Mouse (Mus musculus) ZHBTc4 (cell line): ENCODE measurements at regions not wholly inside any gene's neighbourhood (a gene's known extent, or its start where the extent isn't known, plus 50 kb on each side); places are given as distances from the start of the nearest gene placed in this dataset.
A peak's percentile ranks its signal among the peaks of the same experiment; 100 is the strongest.

Source experiments
- DNase-seq: peaks from one replicate; pipeline ENCODE4 v3.0.0-alpha.2; 2011; ENCODE audit warnings: low read depth, low spot score

DNA sequence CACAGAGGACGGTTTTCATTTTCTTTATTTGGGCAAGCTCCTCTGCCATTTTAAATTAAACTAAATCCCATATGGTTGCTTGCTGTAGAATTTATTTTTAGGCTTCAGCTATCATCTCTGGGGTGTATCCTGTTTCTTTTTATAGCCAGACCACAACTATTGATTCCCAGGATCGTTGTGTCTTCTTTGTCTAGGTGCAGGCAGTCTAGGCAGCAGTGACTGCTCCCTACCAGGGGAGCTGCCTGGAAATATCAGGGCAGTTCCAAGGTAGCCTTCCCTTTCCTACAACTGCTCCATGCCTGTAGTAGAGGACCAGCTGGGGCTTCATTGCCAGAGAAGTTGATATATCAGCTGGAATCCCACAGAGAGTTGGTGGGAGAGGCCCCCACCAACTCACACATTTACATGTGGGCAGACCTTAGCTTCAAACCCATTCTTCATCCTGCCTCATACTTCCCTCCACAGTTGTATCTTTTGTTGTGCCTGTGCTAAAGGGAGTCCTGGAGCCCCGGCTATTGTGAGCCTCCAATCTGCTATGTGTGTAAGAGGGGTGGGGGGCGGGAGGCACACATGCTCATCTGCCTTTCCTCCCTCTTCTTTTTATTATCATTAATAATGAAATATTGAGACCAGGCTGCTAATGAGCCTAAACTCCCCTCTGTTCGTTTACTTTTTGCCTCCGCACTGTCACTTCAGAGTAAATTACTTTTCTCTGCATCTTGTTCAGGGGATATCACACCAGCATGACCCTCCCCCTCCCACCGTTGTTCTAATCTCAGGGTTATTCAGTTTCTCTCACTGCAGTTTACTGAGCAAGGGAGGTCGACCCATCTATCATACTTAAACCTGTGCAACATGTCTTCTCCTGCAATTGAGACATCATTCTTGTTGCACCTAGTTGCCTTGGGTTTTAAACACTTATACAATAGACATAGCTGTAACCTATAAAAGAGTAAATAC is 576.3 kb upstream of the Plxna2 start:
- DNase-seq, result no peak

DNA sequence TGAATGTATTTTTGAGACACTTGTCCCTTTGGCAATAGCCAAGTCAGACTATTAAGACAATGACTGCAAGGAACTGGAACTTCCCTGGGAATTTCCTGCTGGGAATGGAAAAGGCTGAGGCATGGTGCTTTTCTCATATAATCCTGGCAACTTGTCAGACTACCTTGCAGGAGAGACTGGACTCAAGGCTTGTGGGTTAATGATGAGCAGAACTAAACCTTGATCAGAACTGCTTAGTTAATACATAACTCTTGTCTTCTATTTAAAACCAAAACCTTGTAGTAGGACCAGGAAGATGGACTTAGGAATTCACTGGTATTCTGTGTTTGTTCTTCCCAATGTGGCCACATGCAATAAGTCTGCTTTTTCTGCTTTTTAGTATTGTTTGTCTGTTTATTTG is 579.3 kb upstream of the Plxna2 start:
- no peak for DNase-seq

DNA sequence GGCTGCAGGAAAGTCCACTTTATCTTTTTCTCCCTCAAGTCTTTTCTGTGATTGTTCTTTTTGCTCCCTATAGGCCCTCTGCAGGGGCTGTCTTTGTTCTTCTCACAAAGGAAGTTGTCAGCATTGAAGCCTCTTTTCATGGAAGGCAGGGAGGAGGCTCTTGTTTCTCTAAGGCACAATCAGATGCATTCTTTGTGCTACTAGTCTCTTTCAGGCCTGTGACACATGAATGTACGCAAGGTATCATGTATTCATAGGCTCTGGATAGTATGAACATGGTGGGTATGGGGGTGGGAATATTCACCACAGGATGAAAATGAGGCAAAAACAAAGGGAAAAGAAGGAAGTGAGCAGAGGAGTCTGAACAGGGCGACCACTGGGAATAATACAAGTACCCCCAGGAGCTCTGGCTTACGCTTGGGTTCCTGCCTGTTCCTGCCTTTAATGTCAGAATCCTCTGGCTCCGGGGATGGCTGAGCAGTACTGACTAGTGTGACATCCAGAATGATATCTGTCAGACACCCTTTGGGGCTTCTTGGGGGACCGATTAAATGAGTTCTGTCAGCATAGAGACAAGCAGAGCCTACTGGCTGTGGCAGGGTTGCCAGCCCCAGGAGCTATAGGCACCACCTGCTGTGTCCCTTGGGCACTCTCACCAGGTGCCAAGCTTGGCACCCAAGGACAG is 583.7 kb upstream of the Plxna2 start:
- DNase-seq, result peak; percentile 57

DNA sequence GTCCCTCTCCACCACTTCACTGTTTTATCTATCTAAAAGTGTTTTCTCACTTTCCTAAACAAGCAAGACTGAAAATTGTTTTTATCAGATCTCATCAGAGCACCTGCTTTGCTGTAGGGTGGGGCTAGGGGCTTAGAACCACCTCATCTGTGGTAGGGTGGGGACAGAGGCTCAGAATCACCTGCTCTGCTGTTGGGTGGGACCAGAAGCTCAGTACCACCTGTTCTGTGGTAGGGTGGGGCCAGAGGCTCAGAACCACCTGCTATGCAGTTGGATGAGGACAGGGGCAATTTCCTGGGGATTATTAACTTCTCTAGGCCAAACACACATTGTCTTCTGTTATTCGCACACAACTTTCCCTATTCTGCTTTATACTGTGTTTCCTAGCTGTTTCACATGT is 585.4 kb upstream of the Plxna2 start:
- no peak for DNase-seq

DNA sequence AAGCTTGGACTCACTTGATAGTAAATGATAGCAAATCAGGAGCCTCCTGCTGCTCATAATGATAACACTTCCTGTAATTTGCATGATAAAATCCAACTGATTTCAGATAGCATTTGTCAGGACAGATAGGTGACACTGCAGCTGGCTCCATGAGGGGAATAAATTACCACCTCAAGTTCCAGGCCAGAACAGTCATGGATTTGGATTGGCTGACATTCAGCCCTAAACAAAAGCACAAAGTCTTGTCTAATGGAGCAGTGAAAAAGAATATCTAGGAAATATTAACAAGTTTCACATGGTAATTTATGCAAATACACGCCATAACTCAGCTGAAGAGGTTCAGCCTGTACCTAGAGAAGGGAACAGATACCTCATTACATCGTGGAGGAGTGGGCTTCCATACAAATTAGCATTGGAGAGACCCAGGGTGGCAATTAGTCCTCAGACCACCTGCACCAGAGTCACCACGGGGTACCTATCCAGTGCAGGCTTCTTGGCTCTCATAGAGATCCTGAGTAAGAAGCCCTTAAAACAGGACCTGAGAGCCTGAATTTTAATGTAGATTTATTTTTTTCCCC is 587.3 kb upstream of the Plxna2 start:
- DNase-seq, result no peak

DNA sequence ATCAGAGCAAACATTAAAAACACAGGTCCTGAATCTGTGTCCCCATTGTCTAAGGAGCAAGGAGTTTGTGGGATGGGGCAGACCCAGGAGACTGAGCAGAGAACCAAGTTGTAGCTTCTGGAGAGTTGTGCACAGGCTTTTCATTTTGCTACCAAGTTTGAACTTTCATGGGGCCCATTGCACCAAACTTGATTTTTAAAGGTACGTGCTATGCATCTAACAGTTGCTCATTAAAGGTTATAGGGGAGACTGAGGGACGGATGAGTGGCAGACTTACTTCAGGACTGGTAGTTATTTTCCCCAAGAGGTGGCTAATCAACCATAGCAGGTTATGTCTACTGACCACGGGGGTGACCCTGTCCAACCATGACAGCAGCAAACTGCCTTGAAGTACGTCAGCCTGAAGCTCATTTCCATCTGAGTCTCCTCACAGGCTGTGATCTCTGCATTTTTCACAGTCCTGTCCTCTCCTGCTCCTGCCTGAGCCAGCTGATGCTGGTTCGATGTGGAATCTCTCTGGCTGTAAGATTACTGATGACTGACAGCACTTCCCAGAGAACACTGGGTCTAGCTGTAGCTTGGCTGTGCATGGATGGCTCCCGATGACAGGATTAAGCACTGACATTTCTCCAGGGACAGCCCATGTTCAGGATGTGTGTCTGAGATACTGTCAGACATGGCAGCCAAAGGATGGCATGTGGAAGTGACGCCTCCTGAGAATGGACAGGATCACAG is 590.9 kb upstream of the Plxna2 start:
- DNase-seq, result peak; percentile 23

DNA sequence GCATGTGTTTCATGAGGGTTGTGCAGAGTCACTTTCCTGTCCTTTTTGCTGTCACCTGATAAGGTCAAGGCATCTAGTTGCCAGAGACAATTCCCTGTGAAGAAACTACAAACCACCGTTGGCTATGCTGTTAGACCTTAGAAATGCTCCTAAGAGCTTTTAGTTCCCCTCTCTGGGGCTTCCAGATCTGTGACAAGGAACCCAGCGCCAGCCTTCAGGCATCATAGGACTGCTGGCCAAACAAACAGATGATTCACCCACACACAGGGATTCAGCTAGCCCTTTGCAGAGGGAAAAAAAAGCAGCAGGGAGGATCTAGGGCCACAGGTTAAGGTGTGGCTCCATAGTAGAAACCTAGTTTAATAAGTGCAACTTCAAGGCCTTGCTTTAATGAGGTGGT is 591.8 kb upstream of the Plxna2 start:
- peak; percentile 4 for DNase-seq

DNA sequence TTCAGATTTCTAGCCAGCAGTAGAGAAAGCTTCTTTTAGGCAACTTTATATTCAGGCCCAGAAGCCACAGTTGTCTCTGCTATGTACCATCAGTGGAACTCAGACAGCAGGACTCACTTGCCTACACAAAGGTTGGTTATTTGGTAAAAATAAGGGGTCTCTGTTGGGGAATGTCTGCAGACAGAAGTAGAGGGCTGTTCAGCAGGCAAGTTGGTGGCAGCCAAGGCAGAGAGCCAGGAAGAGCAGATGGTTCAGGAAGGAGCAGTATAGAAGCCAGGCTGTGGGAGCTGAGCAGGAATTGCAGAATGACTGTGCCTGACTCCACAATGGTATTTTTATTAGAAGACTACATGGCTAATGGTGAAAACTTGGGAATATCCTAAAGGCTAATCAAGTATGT is 598.7 kb upstream of the Plxna2 start:
- no peak for DNase-seq

DNA sequence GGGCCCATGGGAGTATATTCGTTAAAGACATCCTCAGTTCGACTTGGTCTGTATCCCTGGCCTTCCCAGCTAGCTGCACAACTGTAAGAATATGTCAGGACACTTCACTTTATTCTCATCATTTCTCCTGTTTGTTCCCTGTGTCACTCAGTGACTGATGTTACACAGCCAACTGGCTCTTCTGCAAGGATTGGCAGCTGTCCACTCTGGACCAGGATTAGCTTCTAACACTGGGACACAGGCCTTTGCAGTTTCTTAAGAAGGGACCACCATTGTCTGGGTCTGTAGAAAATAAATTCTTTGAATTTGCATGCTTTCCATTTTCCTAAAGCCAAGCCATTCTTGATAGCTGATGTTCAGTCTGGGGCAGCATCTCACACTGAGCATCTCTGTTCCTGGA is 622.1 kb upstream of the Camk1g start:
- no peak for DNase-seq

DNA sequence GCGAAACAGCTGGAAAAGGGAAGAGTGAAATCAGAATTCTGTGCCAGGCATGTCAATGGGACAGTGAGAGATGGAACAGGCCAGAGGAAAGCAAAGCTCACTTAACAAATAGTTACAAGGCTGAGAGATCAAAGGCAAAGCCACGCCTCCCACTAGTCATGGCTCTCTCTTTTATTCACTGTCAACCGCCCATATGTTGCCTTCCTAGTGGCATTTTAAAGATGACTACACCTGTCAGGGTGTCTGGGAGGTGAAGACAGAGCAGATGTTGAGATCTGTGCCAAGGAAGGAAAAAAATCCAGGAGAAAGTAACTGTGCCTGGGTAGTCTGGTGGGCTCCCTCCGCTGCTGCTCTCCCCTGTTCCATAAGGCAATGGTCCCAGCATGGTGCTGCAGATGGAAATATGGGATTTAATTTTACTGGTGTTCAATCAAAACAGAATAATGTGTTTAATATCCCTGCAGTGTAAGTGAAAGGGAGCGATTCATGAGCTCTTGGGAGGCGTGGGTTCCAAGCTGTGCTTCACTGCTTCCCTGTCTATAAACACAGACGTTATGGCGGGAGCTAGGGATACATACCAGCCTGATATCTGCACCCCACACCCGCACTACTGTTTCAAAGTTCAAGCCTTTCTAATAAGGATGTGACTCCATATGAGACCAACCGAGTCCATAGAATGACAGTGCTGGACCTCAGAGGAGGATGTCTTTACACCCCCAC is 620.0 kb upstream of the Camk1g start:
- DNase-seq, result no peak

DNA sequence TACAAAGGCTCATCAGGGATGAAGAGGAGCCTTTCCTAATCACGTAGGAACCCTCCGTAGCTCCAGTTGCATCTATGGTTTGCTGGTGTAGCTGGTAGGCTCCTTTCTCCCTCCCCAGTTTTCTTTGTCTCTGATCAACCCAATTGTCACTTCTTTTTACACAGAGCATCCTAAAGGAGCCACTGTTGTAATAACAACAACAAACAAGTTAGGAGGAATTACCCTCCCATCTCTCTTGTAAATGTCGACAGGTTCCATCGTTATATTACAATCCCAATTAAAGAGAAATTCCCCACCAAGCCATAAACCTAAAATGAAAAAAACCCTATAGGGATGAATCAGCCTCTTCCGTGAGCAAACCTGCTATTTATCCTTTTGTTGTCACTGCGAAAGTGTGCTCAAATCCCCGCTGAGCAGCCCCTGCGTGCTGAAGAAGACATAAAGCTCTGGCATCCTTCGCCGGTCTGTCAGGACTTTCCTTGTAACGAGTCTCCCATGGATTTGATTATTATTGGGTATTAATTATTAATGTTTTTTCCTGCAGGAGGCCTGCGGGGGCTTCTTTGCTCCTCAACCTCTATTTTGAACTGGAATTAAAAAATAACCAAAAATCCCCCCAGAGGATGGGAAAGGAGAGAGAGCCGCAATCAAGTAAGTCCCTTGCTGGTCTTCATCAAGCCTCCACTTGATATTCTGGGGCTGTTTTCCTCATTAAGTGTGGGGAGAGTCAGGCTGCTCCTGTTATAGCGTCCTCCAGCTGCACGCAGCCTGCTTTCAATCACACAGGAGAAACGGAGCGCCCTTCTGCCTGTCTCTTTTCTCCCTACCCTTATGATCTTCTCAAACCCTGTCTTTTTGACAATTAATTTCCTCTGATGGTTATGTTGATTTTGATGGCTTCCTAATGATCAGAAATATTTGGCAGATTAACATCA is 619.1 kb upstream of the Camk1g start:
- no peak for DNase-seq

DNA sequence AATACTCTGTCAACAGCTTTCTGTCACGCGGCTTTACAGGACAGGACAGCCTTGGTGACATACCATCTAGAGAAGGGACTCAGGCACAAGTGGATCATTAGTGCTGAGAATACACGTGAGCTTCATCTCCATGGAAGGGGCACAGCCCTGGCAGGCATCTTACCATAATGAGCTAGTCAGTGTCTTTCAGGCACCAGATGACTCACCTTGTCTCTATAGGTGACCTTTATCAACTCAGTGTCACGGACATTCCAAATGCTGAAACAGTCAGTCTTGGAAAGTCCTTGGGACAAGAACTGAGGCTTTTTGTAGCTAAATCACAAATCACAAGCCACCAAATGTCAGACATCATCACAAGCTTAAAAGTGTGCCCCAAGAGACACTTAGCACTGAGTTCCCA is 610.5 kb upstream of the Camk1g start:
- DNase-seq, result no peak

DNA sequence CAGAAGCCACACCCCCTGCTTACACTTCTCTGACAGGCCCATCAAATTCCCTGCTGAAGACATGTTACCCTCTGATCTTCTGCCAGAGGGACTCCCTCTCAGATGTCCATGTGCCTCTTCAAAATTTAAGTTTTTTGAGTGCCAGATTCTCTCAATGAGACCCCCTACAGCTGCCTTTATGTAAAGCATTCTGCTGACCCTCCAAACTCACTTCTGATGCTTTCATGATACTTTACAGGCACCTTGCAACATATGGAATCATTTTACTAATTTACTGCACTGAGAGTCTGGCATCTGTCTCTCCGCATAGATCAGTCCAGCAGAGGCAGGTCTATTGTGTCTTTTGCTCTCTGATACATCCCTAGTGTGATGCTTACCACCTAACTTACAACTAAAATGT is 601.4 kb upstream of the Camk1g start:
- DNase-seq, result no peak

DNA sequence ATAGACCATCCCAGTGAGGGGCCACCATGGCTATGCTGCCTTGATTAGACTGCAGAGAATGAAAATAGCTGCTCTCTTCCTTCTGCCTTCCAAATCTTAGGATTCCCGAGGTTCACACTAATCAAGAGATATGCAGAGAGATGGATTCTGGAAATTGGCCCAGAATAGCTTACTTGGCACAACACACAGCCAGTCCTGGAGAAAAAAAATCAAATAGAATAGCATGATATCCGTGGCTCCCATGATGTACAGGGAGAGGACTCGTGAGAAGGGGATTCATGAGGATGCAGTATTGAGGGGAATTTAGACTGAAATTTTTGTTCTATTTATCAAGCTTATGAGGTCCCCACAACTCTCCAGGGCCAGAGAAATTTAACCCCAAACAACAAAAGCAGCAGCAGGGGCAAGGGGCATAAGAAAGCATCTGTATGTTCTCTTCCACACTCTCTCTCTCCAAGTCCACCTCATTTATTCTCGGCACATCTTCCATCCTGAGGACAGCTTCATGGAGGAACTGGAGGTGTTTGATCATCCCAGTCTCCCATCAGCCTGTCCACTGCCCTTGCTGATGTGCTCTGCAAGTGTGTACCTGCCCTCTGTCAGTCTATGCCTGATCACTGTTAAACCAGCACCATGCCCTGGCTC is 599.3 kb upstream of the Camk1g start:
- DNase-seq, result no peak

DNA sequence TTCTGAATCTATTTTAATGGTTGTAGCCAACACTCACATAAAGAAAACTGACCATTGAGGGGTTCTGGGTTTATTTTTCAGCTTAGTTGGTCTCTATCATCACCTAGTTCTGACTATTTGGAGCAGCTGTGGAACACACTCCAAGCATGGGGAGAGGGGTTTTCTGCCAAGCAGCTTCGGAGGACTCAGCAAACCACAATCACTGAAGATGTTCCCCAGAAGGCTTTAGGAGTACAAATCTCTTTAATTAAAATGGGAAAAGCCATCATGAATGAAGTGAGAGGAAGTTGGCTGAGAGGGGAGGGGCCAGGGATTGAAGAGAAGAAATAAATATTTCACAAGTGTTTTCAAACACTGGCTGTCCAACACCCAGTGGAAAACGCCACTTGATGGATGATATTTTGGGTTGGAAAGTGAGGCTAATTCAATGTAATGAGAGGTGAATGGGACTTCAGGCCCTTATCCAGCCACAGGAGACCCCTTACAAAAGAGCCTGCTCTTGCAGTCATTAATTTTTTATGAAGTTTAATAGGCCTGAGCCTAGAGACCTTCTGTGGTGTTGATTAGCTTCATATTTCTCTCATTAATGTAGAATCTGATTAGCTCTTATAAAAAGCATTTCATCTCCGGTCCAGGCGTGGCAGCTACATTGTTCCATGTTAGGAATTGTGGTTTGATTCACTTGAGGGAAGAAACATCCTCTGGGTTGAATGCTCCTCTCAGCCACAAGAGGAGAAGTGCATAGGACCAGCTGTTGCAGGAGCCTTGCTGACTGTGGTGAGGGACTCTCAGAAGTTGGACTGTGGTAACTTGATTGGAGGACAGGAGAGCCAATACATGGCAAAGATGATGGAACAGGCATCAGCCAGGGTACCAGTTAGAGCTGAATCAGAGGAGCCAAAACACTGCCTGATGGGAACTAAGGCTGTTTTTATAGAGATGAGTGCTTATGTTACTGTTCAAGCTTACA is 598.1 kb upstream of the Camk1g start:
- DNase-seq, result no peak

DNA sequence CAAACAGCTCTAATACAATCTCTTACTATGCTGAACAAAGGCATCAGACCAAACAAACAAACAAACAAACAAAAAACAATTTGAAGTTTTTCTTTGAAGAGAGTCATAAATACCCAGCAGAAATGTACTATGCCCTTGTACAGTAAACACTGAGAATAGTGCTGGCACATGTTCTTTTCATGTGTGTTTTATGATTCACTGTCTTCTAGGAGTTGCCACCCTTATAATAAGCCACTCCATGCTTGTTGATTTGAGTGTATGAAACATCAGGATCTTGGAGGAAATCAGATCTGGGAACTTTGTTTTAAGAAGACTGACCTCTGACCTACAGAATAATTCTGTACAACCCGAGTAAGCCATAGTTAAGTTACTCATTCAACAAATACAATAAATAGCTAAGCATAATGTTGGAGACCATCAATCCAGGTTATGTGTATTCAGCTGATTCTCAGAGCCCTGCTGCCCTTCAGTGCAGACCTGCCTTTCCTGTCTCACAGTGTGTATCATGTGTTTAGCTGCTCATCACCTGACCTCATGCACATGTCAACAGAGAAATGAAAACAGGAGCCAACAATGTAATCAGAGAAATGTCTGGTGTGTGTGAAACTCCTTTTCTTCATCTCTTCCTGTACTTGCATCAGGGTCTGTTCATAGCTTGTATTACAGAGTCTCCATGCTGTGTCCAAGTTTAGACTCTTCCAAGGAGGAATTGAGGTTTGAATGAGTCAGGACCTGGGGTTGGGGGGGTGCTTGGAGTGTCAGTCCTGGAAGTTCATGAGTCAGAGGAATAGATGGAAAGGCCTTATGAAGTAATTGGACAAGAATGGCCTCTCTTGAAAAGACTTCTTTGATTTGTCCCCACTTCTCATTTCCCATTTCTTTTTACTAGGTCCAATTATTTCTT is 596.8 kb upstream of the Camk1g start:
- DNase-seq, result no peak

DNA sequence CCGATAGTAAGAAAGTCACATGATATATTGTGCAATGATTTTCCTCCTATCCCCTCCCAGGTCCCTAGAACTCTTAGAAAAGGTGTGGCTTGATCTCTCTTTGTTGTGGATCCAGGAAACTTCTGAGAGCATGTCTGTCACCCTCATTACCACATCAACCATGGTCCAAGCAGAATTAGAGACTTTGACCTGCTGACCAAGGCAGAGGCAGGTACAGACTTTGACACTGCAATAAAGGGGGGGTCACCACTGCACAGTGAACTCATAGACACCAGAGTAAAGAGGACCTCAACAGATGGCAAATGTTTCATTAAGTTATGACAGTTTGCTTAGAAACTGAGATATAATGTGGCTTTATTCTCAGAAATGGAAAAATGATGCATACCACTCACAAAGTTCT is 595.2 kb upstream of the Camk1g start:
- DNase-seq, result no peak

DNA sequence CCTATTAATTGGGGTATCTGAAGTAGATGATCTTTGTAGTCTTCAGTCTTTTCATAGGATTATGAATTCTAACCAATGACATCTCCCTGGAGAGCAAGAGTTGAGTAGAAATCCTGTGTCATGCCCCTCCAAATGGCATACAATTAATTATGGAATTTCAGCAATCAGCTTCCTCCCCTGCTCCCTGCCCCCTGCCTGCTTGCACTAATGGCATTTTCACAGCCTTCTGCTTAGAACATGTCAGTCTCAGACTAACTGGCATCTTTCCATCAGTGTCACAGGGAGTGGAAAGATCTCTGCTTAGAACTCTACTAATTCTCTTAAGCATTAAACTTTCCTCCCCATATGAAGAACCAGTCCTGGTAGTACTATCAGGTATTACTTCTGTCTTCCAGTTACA is 581.8 kb upstream of the Camk1g start:
- no peak for DNase-seq
